Mouse (Mus musculus): Measurements from ENCODE around the gene Chaf1a.

DNA sequence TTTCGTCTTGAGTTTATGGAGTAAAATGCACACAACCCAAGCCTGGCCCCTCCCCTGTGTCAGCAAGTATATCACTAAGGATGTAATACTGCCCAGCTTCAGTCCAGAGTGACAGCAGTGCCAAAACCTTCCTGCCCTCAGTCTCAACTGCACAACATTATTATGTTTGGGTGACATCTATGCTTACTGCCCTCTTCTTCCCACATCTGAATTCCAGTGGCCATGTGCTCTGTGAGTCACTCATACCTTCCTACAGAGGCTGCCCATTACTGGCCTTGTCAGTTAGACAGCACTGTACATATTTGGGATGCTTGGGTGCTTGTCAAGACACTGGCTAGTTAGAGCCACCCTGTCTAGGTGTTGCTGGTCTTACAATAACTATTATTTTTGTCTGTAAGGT lies 13.9 kb upstream of the Chaf1a start:
- TF ChIP-seq CTCF (IDR thresholded peaks at IDR 0.05; ENCODE audit: insufficient read depth, low read depth, low read length) = no peak
- no peak for TF ChIP-seq POLR2A (IDR thresholded peaks at IDR 0.05; ENCODE audit: insufficient read depth, low read depth, low read length)

All from olfactory bulb, adult 2 months (tissue).